Mouse (Mus musculus): ENCODE results near the gene Nr6a1.

DNA sequence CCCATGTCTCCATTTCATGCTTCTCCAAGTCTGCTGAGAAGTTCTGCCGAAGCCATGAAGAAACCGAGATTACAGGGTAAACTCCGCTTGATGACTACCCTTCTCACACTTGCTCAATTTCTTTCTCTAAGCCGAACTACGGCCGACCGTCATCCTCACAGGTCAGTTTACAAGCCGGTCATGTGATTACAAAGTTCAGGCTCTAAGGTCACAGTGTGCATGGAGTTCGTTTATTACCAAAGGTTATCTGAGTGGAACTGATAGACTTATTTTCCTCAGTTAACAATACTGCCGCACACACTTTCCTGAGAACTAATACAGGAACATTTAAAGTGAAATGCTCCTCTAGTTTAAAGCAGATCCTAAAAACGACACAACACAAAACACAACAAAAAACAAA lies 143.1 kb downstream of the Nr6a1 start:
- TF ChIP-seq ETS1 (conservative IDR thresholded peaks at IDR 0.05; ENCODE audit: low read depth, low read length) (no peak), NRF1 (IDR thresholded peaks at IDR 0.05; ENCODE audit: low read depth, low read length) (no peak), ZC3H11A (IDR thresholded peaks at IDR 0.05; ENCODE audit: low read depth, low read length) (no peak), CTCF (conservative IDR thresholded peaks at IDR 0.05 in 1 of 2, IDR thresholded peaks at IDR 0.05 in 1 of 2; ENCODE audit: low read depth in 2 of 2, low read length in 2 of 2) (no peak), E2F4 (IDR thresholded peaks at IDR 0.05; ENCODE audit: insufficient replicate concordance, low read depth, low read length) (no peak), MYC (IDR thresholded peaks at IDR 0.05; ENCODE audit: low read depth, low read length) (no peak), CHD2 (IDR thresholded peaks at IDR 0.05; ENCODE audit: low read length) (no peak), MAX (IDR thresholded peaks at IDR 0.05; ENCODE audit: low read length) (no peak), POLR2A (IDR thresholded peaks at IDR 0.05; ENCODE audit: low read depth, low read length) (no peak), GABPA (IDR thresholded peaks at IDR 0.05; ENCODE audit: insufficient replicate concordance, low read depth, low read length) (no peak), USF1 (IDR thresholded peaks at IDR 0.05; ENCODE audit: low read depth, low read length) (no peak), TCF12 (IDR thresholded peaks at IDR 0.05; ENCODE audit: low read depth, low read length) (no peak), HCFC1 (IDR thresholded peaks at IDR 0.05; ENCODE audit: low read depth, low read length) (no peak)
